Mouse (Mus musculus): ENCODE results near the gene Klhl40. TPM values are rescaled to one million over a fixed set of nuclear protein-coding genes. Genes with fewer than 3 reads are reported as not detected.
A peak's percentile ranks its signal among the peaks of the same experiment; 100 is the strongest.

Klhl40 gene
- polyA plus RNA-seq, 1 experiment = 0.51 TPM

DNA sequence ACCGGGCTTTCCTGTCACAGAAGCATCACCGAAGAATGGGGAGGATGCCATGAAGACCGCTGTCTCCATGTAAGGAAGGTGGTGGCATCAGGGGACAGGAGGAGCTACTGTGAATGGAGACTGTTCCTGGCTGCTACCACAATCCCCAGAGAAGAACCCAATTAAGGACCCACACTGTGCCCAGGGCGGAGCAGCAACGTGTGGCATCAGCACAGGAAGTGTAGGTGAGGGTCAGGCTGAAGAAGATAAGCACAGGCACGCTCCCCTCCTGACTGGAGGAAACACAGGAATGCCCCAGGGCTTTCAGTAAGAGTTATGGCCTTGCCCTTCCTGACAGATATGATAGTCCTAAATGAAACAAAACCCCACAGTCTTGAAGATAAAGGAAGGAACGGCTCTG is 25.3 kb downstream of the Klhl40 start:
- WGBS = 81% methylated on average over 7 of the region's 7 CpGs
- H3K27ac ChIP-seq (ENCODE audit: insufficient read depth, low read length) = no peak overlapping the region
- no peak for TF ChIP-seq POLR2A (IDR thresholded peaks at IDR 0.05; ENCODE audit: borderline replicate concordance, insufficient read depth, low read length)
- TF ChIP-seq CTCF (IDR thresholded peaks at IDR 0.05; ENCODE audit: borderline replicate concordance, insufficient read depth, low read depth, low read length) = no peak
- no peaks in the 10 kb centered on the region for H3K27me3 ChIP-seq (ENCODE audit: control insufficient read depth, insufficient read depth, low read length)
- H3K4me3 ChIP-seq (replicated peaks; ENCODE audit: insufficient read depth, low read depth, low read length) = no peak overlapping the region
- no peak for DNase-seq
- peaks cover under 1% of the 10 kb centered on the region; the same call in 1 of the 2 replicates for H3K4me1 ChIP-seq (ENCODE audit: control insufficient read depth, insufficient read depth, low read length)

DNA sequence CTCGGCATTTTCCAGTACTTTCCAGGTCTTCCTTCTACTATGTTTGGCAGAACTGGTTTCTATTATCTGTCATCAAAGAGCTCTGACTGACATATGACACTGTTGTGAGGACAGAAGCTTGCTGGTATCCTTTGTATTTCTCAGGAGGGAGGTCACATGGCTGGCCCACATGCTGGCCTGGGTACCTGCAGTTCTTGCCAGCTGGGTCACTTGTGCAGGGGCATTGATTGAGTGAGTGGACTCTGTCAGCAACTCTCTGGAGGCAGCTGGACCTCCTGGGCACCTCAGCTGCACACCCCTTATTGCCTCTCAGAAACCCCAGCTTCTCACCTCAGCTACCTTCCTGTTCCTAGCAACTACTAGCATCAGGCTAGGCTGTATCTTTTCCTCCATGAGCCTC is 30.1 kb downstream of the Klhl40 start:
- DNase-seq = peak in 1 of 2 experiments; percentile 28
- TF ChIP-seq CTCF (IDR thresholded peaks at IDR 0.05; ENCODE audit: borderline replicate concordance, insufficient read depth, low read depth, low read length) (no peak), POLR2A (IDR thresholded peaks at IDR 0.05; ENCODE audit: borderline replicate concordance, insufficient read depth, low read length) (no peak)
- Histone ChIP-seq H3K4me1 (ENCODE audit: control insufficient read depth, insufficient read depth, low read length) (peaks cover 23% of the 10 kb centered on the region), H3K27me3 (ENCODE audit: control insufficient read depth, insufficient read depth, low read length) (no peaks in the 10 kb centered on the region), H3K4me3 (replicated peaks; ENCODE audit: insufficient read depth, low read depth, low read length) (no peak overlapping the region), H3K27ac (ENCODE audit: insufficient read depth, low read length) (0 out of 2 replicates have a peak overlapping the region, but pooled peaks have one; percentile 50)
- WGBS = 92% methylated on average over 1 of the region's 1 CpGs

DNA sequence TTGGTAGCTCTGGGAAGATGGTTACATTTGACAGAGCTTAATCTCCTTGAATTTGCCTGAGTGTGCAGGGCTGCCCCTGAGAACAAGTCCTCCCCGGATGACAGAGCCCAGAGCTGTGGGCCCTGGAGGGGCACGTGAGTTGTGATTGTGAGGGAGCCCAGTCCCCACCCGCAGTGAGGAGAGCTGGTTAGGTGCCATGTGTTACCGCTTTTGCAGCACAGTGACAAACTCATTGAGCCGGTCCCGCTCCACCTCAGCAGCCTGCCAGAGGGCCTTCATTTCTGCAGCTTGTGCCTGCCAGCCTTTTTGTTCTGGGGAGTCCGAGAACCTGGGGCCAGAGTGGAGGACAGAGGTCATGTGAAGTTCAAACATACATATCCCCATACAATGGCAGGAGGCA is 30.5 kb downstream of the Klhl40 start:
- 31% methylated on average over 7 of the region's 7 CpGs for WGBS
- Histone ChIP-seq H3K4me3 (replicated peaks; ENCODE audit: insufficient read depth, low read depth, low read length) (no peak overlapping the region), H3K4me1 (ENCODE audit: control insufficient read depth, insufficient read depth, low read length) (peaks cover 23% of the 10 kb centered on the region), H3K27me3 (ENCODE audit: control insufficient read depth, insufficient read depth, low read length) (no peaks in the 10 kb centered on the region), H3K27ac (ENCODE audit: insufficient read depth, low read length) (peak overlapping the region; percentile 50; the same call in 1 of the 2 replicates)
- TF ChIP-seq CTCF (IDR thresholded peaks at IDR 0.05; ENCODE audit: borderline replicate concordance, insufficient read depth, low read depth, low read length) (no peak), POLR2A (IDR thresholded peaks at IDR 0.05; ENCODE audit: borderline replicate concordance, insufficient read depth, low read length) (no peak)
- peak; percentile 22 to 41 for DNase-seq

DNA sequence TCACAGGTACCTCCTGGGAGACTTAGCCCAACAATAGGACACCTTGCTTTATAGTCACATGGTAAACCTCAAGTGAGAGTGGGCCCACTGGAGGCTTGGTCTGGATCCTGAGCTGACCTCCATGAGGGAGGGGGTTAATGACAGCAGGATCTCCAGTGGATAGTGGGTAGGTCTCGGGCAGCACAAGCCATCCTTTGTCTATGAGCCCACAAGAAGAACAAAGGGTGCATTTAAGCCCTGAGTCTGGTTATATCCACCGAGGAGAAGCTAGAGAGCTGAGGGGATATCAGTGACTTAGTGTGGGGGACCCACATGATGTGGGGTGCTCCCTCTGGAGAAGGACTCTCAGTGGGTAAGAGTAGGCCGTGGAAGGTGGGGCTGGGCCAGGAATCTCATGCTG is 31.1 kb downstream of the Klhl40 start:
- WGBS = 66% methylated on average over 3 of the region's 3 CpGs
- peaks cover 23% of the 10 kb centered on the region for H3K4me1 ChIP-seq (ENCODE audit: control insufficient read depth, insufficient read depth, low read length)
- no peak for DNase-seq
- no peak overlapping the region for H3K4me3 ChIP-seq (replicated peaks; ENCODE audit: insufficient read depth, low read depth, low read length)
- no peaks in the 10 kb centered on the region for H3K27me3 ChIP-seq (ENCODE audit: control insufficient read depth, insufficient read depth, low read length)
- H3K27ac ChIP-seq (ENCODE audit: insufficient read depth, low read length) = peak overlapping the region; percentile 73
- no peak for TF ChIP-seq CTCF (IDR thresholded peaks at IDR 0.05; ENCODE audit: borderline replicate concordance, insufficient read depth, low read depth, low read length)
- TF ChIP-seq POLR2A (IDR thresholded peaks at IDR 0.05; ENCODE audit: borderline replicate concordance, insufficient read depth, low read length) = no peak

DNA sequence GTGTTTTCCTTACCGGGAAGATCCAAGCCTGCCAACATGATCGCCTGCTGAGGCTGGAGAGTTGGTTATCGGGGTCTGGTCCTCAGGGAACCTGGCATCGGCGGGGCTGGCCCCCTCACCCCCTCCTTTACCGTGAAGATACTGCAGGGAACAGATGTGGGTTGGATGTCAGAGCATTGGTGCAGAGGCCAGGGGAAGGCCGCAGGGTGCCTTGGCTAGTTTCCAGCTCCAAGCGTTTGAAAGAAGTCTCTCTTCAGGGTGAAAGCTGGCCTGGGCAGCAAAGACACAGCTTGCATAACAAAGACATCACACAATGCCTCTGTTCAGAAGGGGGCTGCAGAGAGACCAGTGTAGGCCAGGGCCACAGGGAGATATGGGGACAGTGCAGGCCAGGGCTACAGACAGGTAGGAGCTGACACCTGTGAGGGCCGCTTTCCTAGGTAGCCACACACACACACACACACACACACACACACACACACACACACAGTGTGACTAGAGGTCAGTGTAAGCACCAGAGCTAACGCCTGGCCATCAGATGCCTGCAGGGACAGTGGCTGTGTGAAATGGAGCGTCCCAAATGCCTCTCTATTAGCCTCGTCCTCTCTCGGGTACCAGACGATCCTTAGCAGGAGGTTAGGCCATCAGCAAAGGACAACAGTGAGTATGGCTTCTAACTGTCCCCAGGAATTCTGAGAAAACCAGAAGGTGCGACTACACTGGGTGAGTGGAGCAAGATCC is 32.8 kb downstream of the Klhl40 start:
- TF ChIP-seq CTCF (IDR thresholded peaks at IDR 0.05; ENCODE audit: borderline replicate concordance, insufficient read depth, low read depth, low read length) (no peak), POLR2A (IDR thresholded peaks at IDR 0.05; ENCODE audit: borderline replicate concordance, insufficient read depth, low read length) (no peak)
- Histone ChIP-seq H3K4me1 (ENCODE audit: control insufficient read depth, insufficient read depth, low read length) (peaks cover 23% of the 10 kb centered on the region), H3K27me3 (ENCODE audit: control insufficient read depth, insufficient read depth, low read length) (no peaks in the 10 kb centered on the region), H3K4me3 (replicated peaks; ENCODE audit: insufficient read depth, low read depth, low read length) (no peak overlapping the region), H3K27ac (ENCODE audit: insufficient read depth, low read length) (peak overlapping the region; percentile 62; the same call in 1 of the 2 replicates)
- 21% methylated on average over 15 of the region's 15 CpGs for WGBS
- peak; percentile 53 to 67 for DNase-seq

- Histone ChIP-seq H3K27ac (ENCODE audit: insufficient read depth, low read length) (no peak overlapping the region), H3K4me3 (replicated peaks; ENCODE audit: insufficient read depth, low read depth, low read length) (no peak overlapping the region), H3K27me3 (ENCODE audit: control insufficient read depth, insufficient read depth, low read length) (no peaks in the 10 kb centered on the region), H3K4me1 (ENCODE audit: control insufficient read depth, insufficient read depth, low read length) (peaks cover 21% of the 10 kb centered on the region)
- TF ChIP-seq CTCF (IDR thresholded peaks at IDR 0.05; ENCODE audit: borderline replicate concordance, insufficient read depth, low read depth, low read length) (no peak), POLR2A (IDR thresholded peaks at IDR 0.05; ENCODE audit: borderline replicate concordance, insufficient read depth, low read length) (no peak)
- 92% methylated on average over 6 of the region's 6 CpGs for WGBS
- DNase-seq = no peak
These were observed 37.8 kb downstream of the Klhl40 start for GRCm38 (mm10) chr9:121815183-121815582.

DNA sequence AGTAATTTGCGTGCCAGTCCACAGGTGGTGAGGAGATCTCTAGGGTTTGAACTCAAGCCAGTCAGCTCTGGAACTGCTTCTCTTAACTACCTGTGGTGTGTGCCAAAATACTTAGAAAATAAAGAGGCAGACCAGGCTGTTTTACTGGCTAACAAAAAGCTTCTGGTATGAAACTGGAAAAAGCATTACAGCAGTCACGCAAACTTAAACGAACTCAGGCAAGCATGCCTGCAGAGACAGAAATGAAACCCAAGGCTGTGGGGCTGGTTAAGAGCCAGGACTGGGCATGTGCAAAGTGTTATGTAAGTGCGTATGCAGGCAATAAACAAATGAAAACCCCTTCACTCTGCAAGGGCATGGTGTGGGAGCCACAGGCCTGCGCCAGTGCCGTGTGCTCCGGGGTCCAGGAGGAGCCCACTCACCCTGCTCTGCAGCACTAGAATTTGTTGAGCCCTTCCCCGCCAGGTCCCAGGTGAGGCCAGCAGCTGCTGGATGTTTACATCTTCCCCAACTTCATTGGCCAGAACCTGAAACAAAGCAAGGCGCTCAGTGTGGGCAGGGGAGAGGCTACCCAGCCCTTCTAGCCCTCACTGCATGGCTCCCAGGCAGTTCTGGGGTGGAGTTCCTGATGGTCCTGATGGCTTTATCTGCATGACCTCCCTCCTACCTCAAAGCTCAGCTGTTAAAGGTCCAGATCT is 41.8 kb downstream of the Klhl40 start:
- peak; percentile 42 to 58 for DNase-seq
- peak overlapping the region; percentile 77 for H3K27ac ChIP-seq (ENCODE audit: insufficient read depth, low read length)
- 52% methylated on average over 9 of the region's 9 CpGs for WGBS

More for the DNA sequence above, 41.8 kb downstream of the Klhl40 start:
- Histone ChIP-seq H3K4me1 (ENCODE audit: control insufficient read depth, insufficient read depth, low read length) (peaks cover 42% of the 10 kb centered on the region), H3K27me3 (ENCODE audit: control insufficient read depth, insufficient read depth, low read length) (no peaks in the 10 kb centered on the region), H3K4me3 (replicated peaks; ENCODE audit: insufficient read depth, low read depth, low read length) (no peak overlapping the region)
- TF ChIP-seq POLR2A (IDR thresholded peaks at IDR 0.05; ENCODE audit: borderline replicate concordance, insufficient read depth, low read length) (no peak), CTCF (IDR thresholded peaks at IDR 0.05; ENCODE audit: borderline replicate concordance, insufficient read depth, low read depth, low read length) (no peak)
